Mouse (Mus musculus) CH12.LX (cell line): ENCODE measurements around the gene Dcxr.

Source experiments
- CTCF ChIP-seq, 2 experiments: IDR thresholded peaks in 1 of 2; conservative IDR thresholded peaks in 1 of 2; 2 replicates each; pipeline ENCODE4 v1.5.1; 2011 to 2012; ENCODE audit warnings: low read depth in 2 of 2, low read length in 2 of 2, improper control_type of control experiment in 1 of 2, inconsistent platforms in 1 of 2, mild to moderate bottlenecking in 1 of 2, moderate library complexity in 1 of 2
- JUN ChIP-seq: IDR thresholded peaks from 2 replicates; pipeline ENCODE4 v1.6.1; 2011; ENCODE audit warnings: low read depth, mild to moderate bottlenecking, low read length, improper control_type of control experiment, moderate library complexity; ENCODE audit not compliant: insufficient read depth
- RAD21 ChIP-seq: IDR thresholded peaks from 2 replicates; pipeline ENCODE4 v1.6.1; 2011; ENCODE audit warnings: low read depth, mild to moderate bottlenecking, low read length, improper control_type of control experiment, moderate library complexity
- TCF12 ChIP-seq: IDR thresholded peaks from 2 replicates; pipeline ENCODE4 v1.6.1; 2014; ENCODE audit warnings: low read depth, mild to moderate bottlenecking, inconsistent platforms, low read length, improper control_type of control experiment
- ZC3H11A ChIP-seq: IDR thresholded peaks from 2 replicates; pipeline ENCODE4 v1.6.1; 2012; ENCODE audit warnings: low read depth, mild to moderate bottlenecking, inconsistent platforms, low read length, improper control_type of control experiment
- ZNF384 ChIP-seq: IDR thresholded peaks from 2 replicates; pipeline ENCODE4 v1.6.1; 2012; ENCODE audit warnings: low read depth, low read length, improper control_type of control experiment, inconsistent platforms

DNA sequence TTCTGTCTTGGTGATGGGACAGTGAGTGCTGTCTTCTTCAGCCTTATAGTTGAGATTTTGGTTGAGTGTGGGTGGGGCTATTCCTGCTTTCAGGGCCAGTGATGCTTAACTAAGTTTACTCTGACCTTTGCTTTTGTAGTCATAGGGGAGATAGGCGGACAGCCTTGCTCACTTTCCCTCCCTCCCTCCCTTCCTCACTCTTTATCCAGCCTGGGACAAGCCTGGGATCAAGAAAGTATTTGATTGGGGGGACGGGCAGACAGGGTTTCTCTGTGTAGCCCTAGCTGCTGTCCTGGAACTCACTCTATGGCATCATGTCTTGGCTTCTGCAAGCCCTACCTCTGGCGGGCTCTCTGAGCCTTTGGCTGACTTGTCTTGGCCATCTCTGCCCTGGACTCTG lies 33.6 kb downstream of the Dcxr start:
- TF ChIP-seq RAD21 (no peak), JUN (no peak), CTCF (conservative IDR thresholded peaks at IDR 0.05 in 1 of 2, IDR thresholded peaks at IDR 0.05 in 1 of 2; ENCODE audit: low read depth in 2 of 2, low read length in 2 of 2) (no peak), ZNF384 (no peak), ZC3H11A (no peak), TCF12 (no peak)
